19 mouse cellular contexts compared by ENCODE assay signal in genomic region chr5:122016744-122017143, GRCm38 (mm10). TPM values are rescaled to one million over a fixed set of nuclear protein-coding genes. Genes with fewer than 3 reads are reported as not detected.
DNase-seq lines count a peak whose midpoint lies in the region; ATAC-seq and TF ChIP-seq lines count a peak whose summit lies in the region.
"Had no signal": no experiment of that assay in that cellular context is flagged by ENCODE, and none has a peak within 500 bp of the region (broad histone marks: within the 10 kb centered on the region; RNA-seq: fewer than 3 reads in every experiment).

No protein-coding gene starts in this region.

- TF ChIP-seq CTCF in midbrain, postnatal 0 days (IDR thresholded peaks at IDR 0.05): no peak

- no peaks in the 10 kb centered on the region for H3K9me3 ChIP-seq in hindbrain, embryonic 10.5 days
- no peaks in the 10 kb centered on the region for H3K9me3 ChIP-seq in hindbrain, embryonic 14.5 days (ENCODE audit: control insufficient read depth, low read length)
- H3K9me3 ChIP-seq in liver, embryonic 15.5 days (replicated peaks): no peaks in the 10 kb centered on the region
- no peaks in the 10 kb centered on the region for H3K9me3 ChIP-seq in midbrain, embryonic 13.5 days
- no peaks in the 10 kb centered on the region for H3K9me3 ChIP-seq in midbrain, postnatal 0 days (ENCODE audit: low read length)
- H3K9me3 ChIP-seq: embryonic facial prominence, embryonic 15.5 days; forebrain, embryonic 15.5 days; G1E; heart, embryonic 13.5 days had no signal

- 0 out of 2 replicates have a peak, but pooled peaks cover under 1% of the 10 kb centered on the region for H3K36me3 ChIP-seq in hindbrain, embryonic 10.5 days
- 0 out of 2 replicates have a peak, but pooled peaks cover 1% of the 10 kb centered on the region for H3K36me3 ChIP-seq in hindbrain, embryonic 14.5 days (replicated peaks; ENCODE audit: control insufficient read depth, insufficient read depth)
- no peaks in the 10 kb centered on the region for H3K36me3 ChIP-seq in liver, embryonic 15.5 days (replicated peaks)
- peaks cover 2% of the 10 kb centered on the region; the same call in 1 of the 2 replicates for H3K36me3 ChIP-seq in midbrain, embryonic 13.5 days
- no peaks in the 10 kb centered on the region for H3K36me3 ChIP-seq in midbrain, postnatal 0 days (ENCODE audit: insufficient read depth, low read length)
- H3K36me3 ChIP-seq: embryonic facial prominence, embryonic 15.5 days; forebrain, embryonic 15.5 days; G1E had no signal

- 78% methylated on average over 6 of the region's 6 CpGs for WGBS in hindbrain, embryonic 10.5 days
- WGBS in hindbrain, embryonic 14.5 days: 75% methylated on average over 6 of the region's 6 CpGs
- 50% methylated on average over 6 of the region's 6 CpGs for WGBS in liver, embryonic 15.5 days (ENCODE audit: insufficient replicate concordance)
- 80% methylated on average over 6 of the region's 6 CpGs for WGBS in midbrain, embryonic 13.5 days
- WGBS in midbrain, postnatal 0 days: 81% methylated on average over 6 of the region's 6 CpGs

- no peak overlapping the region for H3K4me3 ChIP-seq in hindbrain, embryonic 10.5 days
- no peak overlapping the region for H3K4me3 ChIP-seq in hindbrain, embryonic 14.5 days (replicated peaks; ENCODE audit: low read length)
- H3K4me3 ChIP-seq in liver, embryonic 15.5 days (replicated peaks): no peak overlapping the region
- H3K4me3 ChIP-seq in midbrain, embryonic 13.5 days (replicated peaks): no peak overlapping the region
- H3K4me3 ChIP-seq in midbrain, postnatal 0 days (ENCODE audit: low read depth, low read length): no peak overlapping the region
- H3K4me3 ChIP-seq: embryonic facial prominence, embryonic 15.5 days; erythroblast, embryonic 14.5 days; forebrain, embryonic 10.5 days; forebrain, embryonic 15.5 days; heart, embryonic 13.5 days had no signal

- no peaks in the 10 kb centered on the region for H3K27me3 ChIP-seq in hindbrain, embryonic 10.5 days (ENCODE audit: insufficient read depth, poor library complexity, severe bottlenecking)
- H3K27me3 ChIP-seq in hindbrain, embryonic 14.5 days (ENCODE audit: control insufficient read depth, insufficient read depth, low read length): no peaks in the 10 kb centered on the region
- no peaks in the 10 kb centered on the region for H3K27me3 ChIP-seq in liver, embryonic 15.5 days
- no peaks in the 10 kb centered on the region for H3K27me3 ChIP-seq in midbrain, embryonic 13.5 days
- H3K27me3 ChIP-seq in midbrain, postnatal 0 days (ENCODE audit: insufficient read depth, low read length): no peaks in the 10 kb centered on the region
- H3K27me3 ChIP-seq: embryonic facial prominence, embryonic 15.5 days; forebrain, embryonic 15.5 days; heart, embryonic 13.5 days had no signal

- no peak for ATAC-seq in hindbrain, embryonic 14.5 days (ENCODE audit: low FRiP score)
- no peak for ATAC-seq in liver, embryonic 15.5 days (ENCODE audit: insufficient read depth)
- ATAC-seq in midbrain, embryonic 13.5 days: no peak
- ATAC-seq in midbrain, postnatal 0 days (ENCODE audit: low FRiP score): no peak
- ATAC-seq: CD4-positive, CD25-positive, alpha-beta regulatory T cell, adult 4 months; forebrain, embryonic 15.5 days had no signal

- peak overlapping the region; percentile 50 for H3K27ac ChIP-seq in hindbrain, embryonic 10.5 days
- H3K27ac ChIP-seq in hindbrain, embryonic 14.5 days: no peak overlapping the region
- H3K27ac ChIP-seq in liver, embryonic 15.5 days (replicated peaks): no peak overlapping the region
- H3K27ac ChIP-seq in midbrain, embryonic 13.5 days: peak overlapping the region; percentile 68; the same call in 1 of the 2 replicates
- H3K27ac ChIP-seq in midbrain, postnatal 0 days (ENCODE audit: low read depth, low read length): no peak overlapping the region
- H3K27ac ChIP-seq: embryonic facial prominence, embryonic 15.5 days; forebrain, embryonic 15.5 days; heart, embryonic 13.5 days had no signal

- peaks cover 59% of the 10 kb centered on the region for H3K4me1 ChIP-seq in hindbrain, embryonic 10.5 days (replicated peaks)
- H3K4me1 ChIP-seq in hindbrain, embryonic 14.5 days (replicated peaks; ENCODE audit: control insufficient read depth, insufficient read depth, low read length): peaks cover 13% of the 10 kb centered on the region; the same call in 1 of the 2 replicates
- no peaks in the 10 kb centered on the region for H3K4me1 ChIP-seq in liver, embryonic 15.5 days (replicated peaks)
- peaks cover 44% of the 10 kb centered on the region for H3K4me1 ChIP-seq in midbrain, embryonic 13.5 days (replicated peaks)
- H3K4me1 ChIP-seq in midbrain, postnatal 0 days (ENCODE audit: insufficient read depth, low read length): peaks cover 6% of the 10 kb centered on the region

- H3K9ac ChIP-seq in hindbrain, embryonic 14.5 days: no peak overlapping the region
- H3K9ac ChIP-seq in liver, embryonic 15.5 days: no peak overlapping the region
- H3K9ac ChIP-seq in midbrain, embryonic 13.5 days (replicated peaks): no peak overlapping the region
- H3K9ac ChIP-seq in midbrain, postnatal 0 days (replicated peaks; ENCODE audit: low read length, poor library complexity, severe bottlenecking): no peak overlapping the region
- H3K9ac ChIP-seq: embryonic facial prominence, embryonic 15.5 days; forebrain, embryonic 15.5 days; heart, embryonic 13.5 days had no signal

- no peak for DNase-seq in hindbrain, embryonic 10.5 days (ENCODE audit: low spot score)
- no peak for DNase-seq in hindbrain, embryonic 14.5 days (ENCODE audit: low spot score)
- DNase-seq in liver: no peak
- no peak for DNase-seq in midbrain, postnatal 0 days (ENCODE audit: low spot score)
- no peak for DNase-seq in right cerebral cortex, postnatal 10 days (ENCODE audit: low spot score in 2 of 2)
- DNase-seq: B cell, adult 2 months; cerebellum, adult 2 months; gastrocnemius, postnatal 36 days; heart, adult 11 months; heart, postnatal 36 days had no signal

- no peak overlapping the region for H3K4me2 ChIP-seq in hindbrain, embryonic 14.5 days (replicated peaks)
- peak overlapping the region; percentile 54 for H3K4me2 ChIP-seq in liver, embryonic 15.5 days
- H3K4me2 ChIP-seq in midbrain, embryonic 13.5 days (replicated peaks): no peak overlapping the region
- H3K4me2 ChIP-seq in midbrain, postnatal 0 days (ENCODE audit: low read depth, low read length, poor library complexity, severe bottlenecking): no peak overlapping the region
- H3K4me2 ChIP-seq: embryonic facial prominence, embryonic 15.5 days; forebrain, embryonic 15.5 days; heart, embryonic 13.5 days had no signal

RNA-seq across cellular contexts. Expression of gene Cux2, which starts 33.2 kb away (rescaled TPM):
- 4.5 and 12.0 TPM in 2 replicates for polyA plus RNA-seq in hindbrain, embryonic 10.5 days (2016; fragmentation: Nextera tagmentation; extraction: Ambion mirVana)
- 25.5 and 28.1 TPM in 2 replicates for polyA plus RNA-seq in hindbrain, embryonic 14.5 days (2014; fragmentation: Nextera tagmentation; extraction: Ambion mirVana)
- 1.8 and 2.2 TPM in 2 replicates for polyA plus RNA-seq in liver, embryonic 15.5 days (2015; fragmentation: Nextera tagmentation; extraction: Ambion mirVana)
- 22.7 and 23.8 TPM in 2 replicates for polyA plus RNA-seq in midbrain, embryonic 13.5 days (2015; fragmentation: Nextera tagmentation; extraction: Ambion mirVana)
- total RNA-seq in midbrain, postnatal 0 days (2014; rRNA removed): 40.1 and 40.2 TPM in 2 replicates
- polyA plus RNA-seq in midbrain, postnatal 0 days (2015; fragmentation: Nextera tagmentation; extraction: Ambion mirVana): 15.4 and 17.4 TPM in 2 replicates
- polyA plus RNA-seq: G1E had no signal

Comparison
In these comparisons a context has a peak if more than half of its experiments do, and no peak if none do; other contexts are left out.
1. H3K27ac ChIP-seq: peak in hindbrain, embryonic 10.5 days (single experiment) and midbrain, embryonic 13.5 days (single experiment); none in hindbrain, embryonic 14.5 days (single experiment), liver, embryonic 15.5 days (single experiment) and midbrain, postnatal 0 days (single experiment).